Mouse (Mus musculus) cerebellum, postnatal 14 days (tissue): ENCODE data around the gene Grap.
"Not testable (repeated sequence)": the region's sequence is repeated elsewhere in the genome, so short reads cannot be mapped to it uniquely, and the experiment has no call there.

Experiments
- DNase-seq, 2 experiments: peaks; one replicate each; pipeline ENCODE4 v3.0.0; 2021; ENCODE audit warnings: mixed read lengths in 2 of 2

The Grap gene

DNA sequence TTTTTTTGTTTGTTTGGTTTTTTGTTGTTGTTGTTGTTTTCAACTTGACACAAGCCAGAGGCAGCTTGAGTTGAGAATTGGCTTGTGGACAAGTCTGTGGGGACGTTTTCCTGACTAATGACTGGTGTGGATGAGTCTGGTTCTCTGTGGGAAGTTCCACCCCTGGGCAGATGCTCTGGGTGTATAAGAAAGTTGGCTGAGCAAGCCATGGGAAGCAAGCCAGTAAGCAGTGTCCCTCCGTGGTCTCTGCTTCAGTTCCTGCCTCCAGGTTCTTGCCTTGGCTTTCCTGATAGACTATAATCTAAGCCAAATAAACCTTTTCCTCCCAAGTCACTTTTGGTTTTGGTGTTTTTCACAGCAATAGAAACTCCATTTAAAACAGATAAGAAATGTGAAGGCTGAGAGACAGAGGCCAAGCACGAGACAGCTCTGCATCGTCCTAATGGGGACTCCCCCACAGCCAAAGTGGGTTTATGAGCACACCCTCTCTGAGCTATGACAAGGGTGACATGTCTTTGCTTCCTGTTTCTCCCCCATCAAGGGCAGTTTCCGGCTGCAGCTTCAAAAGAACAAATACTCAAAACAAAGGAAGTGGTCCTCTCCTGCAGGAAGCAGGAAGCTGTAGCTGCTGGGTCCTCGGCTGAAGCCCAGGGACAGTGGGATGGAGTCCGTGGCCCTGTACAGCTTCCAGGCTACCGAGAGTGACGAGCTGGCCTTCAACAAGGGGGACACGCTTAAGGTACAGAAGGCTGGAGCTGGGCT is at the start of gene Grap:
Gene Grap, plus strand, starts transcription at position 580 of the 762 bp plus-strand sequence.
- DNase-seq = no peak

DNA sequence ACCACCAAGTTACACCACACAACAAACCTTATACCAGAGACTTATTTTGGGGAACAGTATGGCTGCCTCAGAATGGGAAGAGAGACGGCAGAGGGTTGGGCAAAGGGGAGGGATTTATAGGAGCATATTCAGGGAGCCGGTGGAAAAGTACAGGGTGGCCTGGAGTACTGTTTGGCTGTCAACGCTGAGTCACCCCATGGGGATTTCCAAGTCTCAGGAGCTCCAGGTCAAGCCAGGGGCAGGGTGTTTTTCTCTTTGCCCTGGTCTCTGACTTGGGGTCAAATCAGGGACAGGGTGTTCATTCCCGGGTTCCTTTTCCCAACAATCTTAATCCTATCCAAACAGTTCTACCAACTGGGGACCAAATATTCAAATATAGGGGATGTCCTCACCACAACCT is 45.0 kb upstream of the Grap start:
- DNase-seq = no peak

GRCm38 (mm10) chr11:61611197-61611596 is 41.9 kb upstream of the Grap start:
- DNase-seq = no peak

- peak in 1 of 2 experiments; percentile 32 for DNase-seq
These were observed 40.9 kb upstream of the Grap start for GRCm38 (mm10) chr11:61612116-61612635.

GRCm38 (mm10) chr11:61614401-61614800 is 38.7 kb upstream of the Grap start:
- no peak for DNase-seq

DNA sequence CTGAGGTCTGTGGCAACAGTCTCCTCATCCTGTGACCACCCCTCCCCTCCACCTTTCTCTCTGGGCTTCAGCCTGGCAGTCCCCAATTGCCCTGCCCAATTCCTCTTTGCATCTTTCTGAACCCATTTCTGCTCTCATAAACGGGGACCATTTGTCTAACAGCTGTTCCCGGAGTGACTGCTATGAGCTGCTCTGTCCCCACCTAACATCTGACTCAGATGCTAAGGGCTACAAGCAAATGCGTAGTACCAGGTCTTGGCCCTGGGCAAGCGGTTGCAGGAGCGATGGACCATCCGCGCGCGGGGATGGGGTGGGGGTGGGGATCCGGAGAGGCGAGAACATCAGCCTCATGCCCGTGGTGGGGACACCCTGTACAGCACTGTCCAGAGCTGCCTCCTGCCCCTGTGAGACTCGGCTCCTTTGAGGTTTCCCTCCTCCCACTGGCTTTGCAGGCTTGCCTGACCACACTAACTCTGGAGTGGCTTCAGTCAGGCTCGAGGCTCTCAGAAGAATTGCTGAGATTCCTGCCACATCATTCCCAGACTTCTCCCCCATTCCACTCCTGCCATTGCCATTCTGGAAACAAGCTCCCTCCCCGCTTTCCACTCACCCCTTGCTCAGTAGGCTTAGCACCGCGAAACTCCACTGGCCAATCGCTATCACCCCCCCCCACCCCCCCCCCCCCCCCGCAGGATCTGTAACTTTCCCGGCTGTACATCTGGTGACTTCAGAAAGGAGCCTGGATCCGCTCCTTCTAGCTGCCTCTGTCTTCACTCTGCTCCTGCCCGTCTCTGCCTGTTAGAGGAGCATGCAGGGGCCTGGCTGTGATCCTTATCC is 37.2 kb upstream of the Grap start:
- peak; percentile 30 to 33 for DNase-seq

DNA sequence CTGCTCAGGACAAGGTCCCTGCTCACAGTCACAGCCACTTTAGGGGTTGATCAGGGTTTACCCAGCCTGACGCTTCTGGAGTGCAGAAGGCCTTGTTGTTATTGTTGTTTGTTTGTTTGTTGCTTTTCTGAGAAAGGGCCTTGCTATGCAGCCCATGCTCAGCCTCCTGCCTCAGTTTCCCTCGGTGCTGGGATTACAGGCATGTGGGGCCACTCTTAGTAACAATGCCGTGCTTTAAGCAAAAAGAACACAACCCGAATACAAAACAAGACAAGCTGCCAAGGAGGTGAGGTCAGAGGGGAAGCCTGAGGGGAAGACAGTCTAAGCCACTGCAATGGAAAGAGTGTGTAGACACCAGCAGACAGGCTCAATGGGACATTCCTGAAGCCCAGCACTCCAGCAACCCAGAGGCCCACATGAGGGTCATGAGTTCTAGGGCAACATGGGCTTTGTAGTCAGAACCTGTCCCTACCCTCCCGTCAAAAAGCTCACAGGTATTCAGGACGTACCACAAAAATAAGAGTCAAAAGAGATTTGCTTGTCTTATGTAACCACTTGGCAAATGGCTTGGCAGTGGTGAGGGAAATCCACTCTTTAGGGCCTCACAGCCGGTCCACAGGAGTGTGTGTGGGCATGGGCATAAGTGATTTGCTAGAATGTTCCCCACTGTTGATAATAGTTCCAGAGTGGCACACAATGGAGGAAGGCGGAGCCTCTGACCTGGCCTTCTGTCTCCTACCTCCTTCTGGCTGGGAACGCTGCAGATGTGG is 36.4 kb upstream of the Grap start:
- peak in 1 of 2 experiments; percentile 10 for DNase-seq

DNA sequence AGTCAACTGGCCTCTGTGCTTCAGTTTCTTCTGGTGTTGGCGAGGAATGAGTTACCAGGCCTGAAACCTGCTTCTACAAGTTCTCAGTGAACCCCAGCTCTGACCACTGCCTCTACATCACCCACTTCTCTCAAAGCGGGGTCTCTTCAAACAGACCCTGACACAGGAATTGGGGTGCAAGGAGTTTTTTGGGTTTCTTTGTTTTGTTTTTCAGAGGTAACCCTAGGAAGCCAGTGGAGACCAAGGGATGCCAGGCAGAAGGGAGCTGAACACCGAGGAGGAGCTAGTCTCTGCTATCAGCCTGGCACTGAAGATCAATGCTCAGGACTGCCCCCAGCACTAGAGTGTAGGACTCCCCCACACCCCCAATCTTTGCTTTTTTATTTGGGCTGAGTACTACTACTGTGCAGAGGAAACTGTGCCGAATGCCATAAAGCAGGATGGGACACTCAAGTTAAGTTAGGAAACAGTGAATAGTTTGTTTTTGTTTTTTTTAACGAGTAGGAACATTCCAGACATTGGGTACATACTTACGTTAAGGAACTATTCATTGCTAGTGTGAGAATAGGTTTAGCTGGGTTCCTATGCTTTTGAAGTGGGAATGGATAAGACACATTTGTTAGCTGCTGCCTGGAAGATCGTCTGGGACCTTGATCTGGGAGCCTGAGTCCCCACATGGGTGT is 35.6 kb upstream of the Grap start:
- no peak for DNase-seq

GRCm38 (mm10) chr11:61618131-61618530 is 34.9 kb upstream of the Grap start:
- DNase-seq = no peak

DNA sequence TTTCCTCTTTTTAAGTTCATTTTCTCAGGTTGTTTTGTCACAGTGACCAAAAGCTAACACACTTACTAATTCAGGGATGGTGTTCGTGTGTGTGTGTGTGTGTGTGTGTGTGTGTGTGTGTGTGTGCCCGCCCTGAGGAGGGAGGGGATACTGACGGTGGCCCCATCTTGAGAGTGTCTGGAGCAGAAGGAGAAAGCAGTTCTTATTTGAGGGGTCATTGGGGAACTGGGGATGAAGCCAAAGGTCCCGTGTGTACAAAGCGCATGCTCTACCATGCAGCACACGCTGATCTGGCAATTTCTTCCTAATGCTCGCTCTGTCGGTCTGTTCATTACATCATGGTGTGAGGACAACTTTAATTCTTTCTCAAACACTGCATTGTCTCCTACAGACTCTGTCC is 34.5 kb upstream of the Grap start:
- peak in 1 of 2 experiments; percentile 13 for DNase-seq

DNA sequence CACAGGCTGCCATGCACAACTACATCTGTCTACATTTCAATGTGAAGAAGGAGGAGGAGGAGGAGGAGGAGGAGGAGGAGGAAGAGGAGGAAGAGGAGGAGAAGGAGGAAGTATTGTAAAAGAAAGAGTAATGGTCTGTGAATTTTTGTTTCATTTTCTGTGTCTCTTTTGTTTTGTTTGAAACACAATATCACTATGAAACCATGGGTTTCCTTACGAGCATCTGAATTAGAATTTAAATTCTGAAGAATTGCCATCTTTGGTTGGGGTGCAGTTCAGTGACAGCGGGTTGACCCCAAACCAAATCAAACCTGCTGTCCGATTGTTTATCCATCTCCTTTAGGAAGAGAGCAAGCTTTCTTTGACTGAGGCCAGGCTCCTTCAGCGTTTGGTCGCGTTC is 33.7 kb upstream of the Grap start:
- DNase-seq = peak in 1 of 2 experiments; percentile 17

DNA sequence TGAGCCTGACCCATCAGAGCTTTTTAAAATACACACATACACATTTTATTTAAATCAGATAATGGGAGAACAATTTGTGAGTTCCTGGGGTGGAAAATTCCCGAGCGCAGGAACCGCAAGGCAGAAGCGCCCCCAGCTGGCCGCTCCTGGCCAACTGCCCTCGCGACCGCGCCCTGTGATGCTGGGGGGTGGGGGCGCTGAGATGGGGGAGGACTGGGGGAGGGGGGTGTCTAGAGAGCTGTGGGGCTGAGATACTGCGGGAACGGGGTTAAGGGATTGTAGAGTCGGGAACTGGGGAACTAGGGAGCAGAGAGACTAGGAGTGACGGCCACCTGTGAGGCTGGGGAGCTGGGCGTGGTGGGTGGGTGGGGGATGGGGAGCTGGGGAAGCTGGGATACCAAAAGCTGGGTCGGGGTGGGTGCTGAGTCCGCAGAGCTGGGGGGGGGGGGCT is 33.2 kb upstream of the Grap start:
- peak; percentile 87 to 90 for DNase-seq

GRCm38 (mm10) chr11:61620254-61620670 is 32.8 kb upstream of the Grap start:
- DNase-seq = peak; percentile 93 to 94

GRCm38 (mm10) chr11:61620762-61621161 is 32.3 kb upstream of the Grap start:
- DNase-seq = peak in 1 of 2 experiments; percentile 23

DNA sequence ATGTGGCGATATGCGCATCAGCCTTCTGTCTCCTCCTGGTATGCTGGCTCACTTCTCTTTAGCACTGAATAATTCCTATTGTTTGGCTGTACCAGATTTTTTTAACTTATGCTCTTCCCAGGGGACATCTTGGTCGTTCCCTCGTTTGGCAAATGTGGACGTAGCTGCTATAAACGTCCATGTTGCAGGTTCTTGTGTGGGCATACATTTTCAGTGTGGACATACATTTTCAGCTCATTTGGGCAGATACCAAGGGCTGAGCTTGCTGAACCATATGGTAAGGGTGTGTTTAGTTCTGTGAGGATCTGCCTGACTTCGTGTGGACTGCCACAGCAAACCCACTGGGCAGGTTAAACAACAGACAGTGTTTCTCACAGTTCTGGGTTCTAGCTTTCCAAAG is 27.9 kb upstream of the Grap start:
- no peak for DNase-seq

DNA sequence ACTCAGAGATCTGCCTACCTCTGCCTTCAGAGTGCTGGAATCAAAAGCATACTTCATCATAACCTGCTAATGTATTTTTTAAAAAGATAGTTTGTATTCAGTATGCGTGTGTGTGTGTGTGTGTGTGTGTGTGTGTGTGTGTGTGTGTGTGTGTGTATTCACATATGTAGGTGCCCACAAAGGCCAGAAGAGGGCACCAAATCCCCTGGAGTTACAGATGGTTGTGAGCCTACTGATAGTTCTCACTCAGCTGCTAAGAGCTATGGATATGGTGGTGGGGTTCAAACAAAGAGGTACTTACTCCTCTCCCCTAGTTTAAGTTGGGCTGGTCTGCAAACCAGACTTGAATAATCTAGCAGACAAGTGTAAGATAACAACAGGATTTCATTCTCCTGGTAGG is 26.6 kb upstream of the Grap start:
- DNase-seq = no peak

GRCm38 (mm10) chr11:61629621-61630020 is 23.4 kb upstream of the Grap start:
- DNase-seq = peak; percentile 40 to 55

GRCm38 (mm10) chr11:61636309-61636708 is 16.8 kb upstream of the Grap start:
- not testable (repeated sequence) for DNase-seq

DNA sequence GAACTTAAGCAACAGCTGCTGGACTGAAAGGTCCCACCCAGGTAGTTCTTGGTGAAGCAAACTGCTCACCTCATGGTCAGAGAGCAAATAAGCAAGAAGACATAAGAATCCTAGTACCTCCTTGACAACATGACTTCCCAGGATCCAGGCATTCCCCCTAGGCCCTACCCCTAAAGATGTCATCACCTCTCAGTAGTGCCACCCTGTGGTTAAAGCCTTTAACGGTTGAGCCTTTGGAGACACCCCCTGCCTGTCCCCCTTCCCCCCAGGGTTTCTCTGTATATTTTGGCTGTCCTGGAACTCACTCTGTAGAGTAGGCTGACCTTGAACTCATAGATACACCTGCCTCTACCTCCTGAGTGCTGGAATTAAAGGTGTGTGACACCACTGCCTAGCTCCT is 15.7 kb upstream of the Grap start:
- no peak for DNase-seq

GRCm38 (mm10) chr11:61637856-61638255 is 15.2 kb upstream of the Grap start:
- no peak for DNase-seq

- no peak for DNase-seq
These were observed 14.1 kb upstream of the Grap start for GRCm38 (mm10) chr11:61638764-61639536.
